Mouse (Mus musculus): ENCODE measurements around the gene Col19a1.

The Col19a1 gene

DNA sequence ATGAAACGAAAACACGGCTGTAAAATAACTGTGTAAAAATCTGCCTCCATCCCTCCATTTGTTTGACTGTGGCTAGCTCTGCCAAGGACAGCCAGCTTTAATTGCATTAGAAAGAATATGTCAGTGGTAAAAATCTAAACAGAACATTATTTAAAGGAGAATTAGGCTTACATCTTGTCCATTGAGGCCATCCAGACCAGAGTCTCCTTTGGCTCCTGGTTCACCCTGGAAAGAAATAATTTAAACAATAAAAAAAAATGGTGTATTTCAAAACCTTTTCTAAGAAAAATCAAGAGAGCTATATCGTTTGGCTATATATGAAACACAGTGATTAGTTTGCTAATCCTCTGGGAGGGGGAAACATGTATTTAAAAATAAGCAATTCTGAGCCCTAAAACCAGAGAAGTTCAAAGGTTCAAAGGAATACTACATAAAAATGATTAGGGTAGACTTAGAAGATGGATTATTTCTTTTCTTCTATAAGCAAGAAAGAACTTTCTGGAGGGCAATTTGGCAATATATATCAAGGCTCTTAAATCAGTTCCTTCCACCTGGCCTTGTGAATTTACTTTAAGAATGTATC, 125.9 kb downstream of the Col19a1 start:
- DNase-seq (ENCODE audit: low spot score in 2 of 2) = no peak

DNA sequence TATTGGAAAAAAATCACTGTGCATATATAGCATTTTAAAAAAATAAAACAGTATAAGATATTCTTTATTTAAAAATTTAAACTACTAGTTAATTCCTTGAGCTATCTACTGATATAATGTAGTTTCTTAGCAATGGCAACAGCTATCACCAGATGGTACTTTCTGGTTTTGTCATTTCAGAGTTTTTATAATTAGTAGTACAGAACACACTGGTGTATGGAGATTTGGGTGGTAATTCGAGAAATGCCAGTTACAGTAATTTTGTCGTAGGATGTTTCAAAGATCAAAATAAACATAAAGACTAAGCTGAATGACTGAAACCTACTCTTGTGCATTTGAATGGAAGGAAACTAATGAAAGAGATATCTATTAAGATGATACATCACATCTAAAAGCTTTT, 129.3 kb downstream of the Col19a1 start:
- no peak for DNase-seq (ENCODE audit: low spot score in 2 of 2)

DNA sequence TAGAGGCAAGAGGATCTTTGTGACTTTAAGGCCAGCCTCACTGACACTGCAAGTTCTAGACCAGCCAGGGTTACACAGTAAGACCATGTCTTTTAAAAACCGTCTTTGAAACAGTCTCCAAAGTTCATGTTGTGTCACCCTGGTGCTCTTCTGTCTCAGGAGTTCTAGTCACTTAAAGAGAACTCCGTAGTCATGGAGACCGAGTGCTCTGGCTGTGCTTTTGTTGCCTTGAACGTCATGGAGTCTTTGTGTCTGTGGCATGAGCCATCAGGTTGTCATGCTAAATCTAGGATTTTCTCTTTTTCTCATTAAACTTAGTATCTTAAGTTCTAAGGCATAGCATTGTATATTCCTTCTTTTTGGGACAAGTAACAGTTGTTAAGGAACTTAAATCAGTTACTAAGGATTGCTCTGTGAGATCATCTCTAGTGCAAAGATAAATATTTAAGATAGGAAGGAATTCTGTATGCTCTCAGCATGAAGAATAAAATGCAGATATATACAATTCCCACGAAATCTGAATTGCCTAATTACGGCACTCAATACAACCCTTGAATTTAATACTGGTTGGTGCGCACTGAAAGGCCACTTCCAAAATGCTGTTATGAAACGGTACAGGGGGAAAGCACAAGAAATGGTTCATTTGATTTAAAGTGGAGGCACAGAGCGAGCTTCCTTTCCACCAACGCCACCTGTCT, 134.6 kb downstream of the Col19a1 start:
- DNase-seq (ENCODE audit: low spot score in 2 of 2) = no peak

DNA sequence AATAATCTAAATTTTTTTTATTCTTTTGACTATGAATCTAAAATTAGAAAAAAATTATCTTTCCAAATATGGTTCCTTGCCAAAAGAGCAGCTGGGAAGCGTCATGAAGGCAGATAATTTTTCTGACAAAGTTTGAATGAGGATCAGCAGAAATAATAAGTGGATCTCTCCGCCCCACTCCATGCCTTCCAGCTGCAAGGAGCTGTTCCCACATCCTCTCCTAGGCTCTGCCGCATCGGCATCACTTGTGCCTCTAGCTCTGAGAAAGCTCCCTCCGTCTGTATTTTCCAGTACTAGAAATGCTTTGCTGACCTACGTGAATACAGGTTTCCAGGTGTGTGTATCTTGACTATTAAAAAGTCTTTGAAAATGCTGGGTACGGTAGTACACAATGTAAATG, 135.1 kb downstream of the Col19a1 start:
- no peak for DNase-seq (ENCODE audit: low spot score in 2 of 2)

DNA sequence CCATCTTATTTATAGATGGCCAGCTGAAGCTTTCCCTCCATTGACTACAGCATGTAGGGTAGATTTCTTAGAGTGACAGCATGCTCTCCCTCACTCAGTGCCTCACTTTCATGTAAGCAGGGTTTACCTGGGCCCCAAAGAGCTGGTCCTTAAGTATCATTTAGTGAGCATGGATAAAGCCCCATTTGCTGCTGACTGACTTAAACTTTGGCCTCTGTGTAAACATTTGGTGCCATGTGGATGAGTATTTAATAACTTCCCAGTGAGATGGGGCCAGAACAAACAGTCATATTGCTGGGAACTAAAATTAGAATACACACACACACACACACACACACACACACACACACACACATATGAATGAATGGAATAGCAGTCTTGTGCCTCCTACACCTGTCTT, 149.8 kb downstream of the Col19a1 start:
- DNase-seq (ENCODE audit: low spot score in 2 of 2) = no peak

DNA sequence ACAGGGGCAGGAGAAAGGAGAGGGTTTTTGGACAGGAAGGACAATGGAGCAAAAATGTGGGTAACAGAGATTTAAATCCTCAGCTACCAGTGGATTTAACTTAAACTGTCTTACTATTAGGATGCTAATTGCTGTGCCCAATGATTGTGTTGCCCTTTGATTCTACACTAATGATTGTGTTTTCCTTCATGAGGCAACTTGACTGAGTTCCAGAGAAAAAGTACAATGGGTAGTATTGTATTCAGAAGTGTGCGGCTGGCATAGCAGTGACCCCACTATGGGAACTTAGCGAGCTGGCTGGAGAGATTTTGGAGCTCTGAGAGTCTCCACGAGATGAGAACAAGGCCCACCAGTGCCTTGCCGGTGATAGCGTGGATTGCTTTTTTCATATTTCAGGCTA, 159.0 kb downstream of the Col19a1 start:
- no peak for DNase-seq (ENCODE audit: low spot score in 2 of 2)

DNA sequence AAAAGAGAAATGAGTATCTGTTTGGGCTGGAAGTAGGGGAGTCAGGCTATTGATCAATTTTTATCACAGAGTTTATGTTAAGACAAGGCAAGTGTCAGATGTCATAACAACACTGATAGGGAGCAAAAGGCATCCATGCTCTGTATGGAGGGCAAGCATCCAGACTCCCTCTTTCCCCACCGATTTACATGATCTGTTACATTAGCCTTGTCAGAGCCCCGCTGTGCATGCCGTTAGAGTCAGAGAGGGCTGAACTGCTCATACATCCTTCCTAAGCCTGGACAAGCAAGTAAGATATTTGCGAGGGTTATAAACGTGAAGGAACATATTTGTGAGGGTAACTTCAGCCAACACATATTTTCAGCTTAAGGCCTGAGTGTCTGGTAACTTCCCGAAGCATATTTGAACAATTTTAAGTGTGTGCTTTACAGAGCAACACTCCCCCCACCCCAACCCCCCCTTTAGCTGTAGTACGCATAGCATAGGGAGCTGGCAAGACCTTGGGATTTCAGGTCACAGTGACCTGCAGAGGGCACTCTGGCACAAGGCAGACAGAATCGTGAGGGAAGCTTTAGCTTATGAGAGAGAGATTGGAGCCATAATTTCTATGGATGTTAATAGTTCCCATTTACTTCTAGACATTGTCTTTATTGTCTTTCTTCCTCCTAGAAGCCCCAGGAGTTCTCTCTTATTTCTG, 209.0 kb downstream of the Col19a1 start:
- peak in 1 of 2 experiments; percentile 50 for DNase-seq (ENCODE audit: low spot score in 2 of 2)

DNA sequence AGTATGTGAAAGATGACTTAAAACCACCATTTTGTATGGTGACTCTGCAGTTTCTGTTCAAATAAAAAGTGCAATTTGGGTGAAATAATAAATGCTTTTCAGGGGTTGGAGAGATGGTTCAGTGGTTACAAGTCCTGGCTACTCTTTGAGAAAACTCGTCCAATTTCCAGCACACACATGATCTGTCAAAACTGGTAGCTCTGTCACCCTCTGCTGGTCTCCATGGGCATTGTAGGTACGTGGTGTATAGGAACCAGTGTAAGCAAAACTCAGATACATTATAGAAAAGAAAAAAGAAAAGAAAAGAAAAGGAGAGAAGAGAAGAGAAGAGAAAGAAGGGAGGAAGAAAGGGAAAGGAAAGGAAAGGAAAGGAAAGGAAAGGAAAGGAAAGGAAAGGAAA, 212.4 kb downstream of the Col19a1 start:
- DNase-seq (ENCODE audit: low spot score in 2 of 2) = peak in 1 of 2 experiments; percentile 37

DNA sequence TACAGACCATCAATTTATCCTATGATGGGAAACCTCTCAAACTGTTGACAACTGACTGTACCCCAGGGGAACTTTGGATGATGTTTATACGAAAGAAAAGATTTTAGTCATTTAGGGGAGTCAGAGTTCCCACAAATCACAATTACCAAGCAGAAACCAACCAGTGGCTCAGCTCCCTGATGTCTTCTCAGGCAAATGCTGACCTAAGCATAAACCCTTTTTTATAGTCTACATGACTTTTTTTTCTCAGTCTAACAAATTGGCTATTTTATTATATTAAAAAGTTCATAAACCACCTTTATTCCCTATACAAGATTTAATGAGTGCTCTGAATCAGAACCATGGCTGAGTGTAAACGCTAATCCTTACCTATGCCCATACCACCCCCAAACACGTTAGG, 213.6 kb downstream of the Col19a1 start:
- DNase-seq (ENCODE audit: low spot score in 2 of 2) = no peak

DNA sequence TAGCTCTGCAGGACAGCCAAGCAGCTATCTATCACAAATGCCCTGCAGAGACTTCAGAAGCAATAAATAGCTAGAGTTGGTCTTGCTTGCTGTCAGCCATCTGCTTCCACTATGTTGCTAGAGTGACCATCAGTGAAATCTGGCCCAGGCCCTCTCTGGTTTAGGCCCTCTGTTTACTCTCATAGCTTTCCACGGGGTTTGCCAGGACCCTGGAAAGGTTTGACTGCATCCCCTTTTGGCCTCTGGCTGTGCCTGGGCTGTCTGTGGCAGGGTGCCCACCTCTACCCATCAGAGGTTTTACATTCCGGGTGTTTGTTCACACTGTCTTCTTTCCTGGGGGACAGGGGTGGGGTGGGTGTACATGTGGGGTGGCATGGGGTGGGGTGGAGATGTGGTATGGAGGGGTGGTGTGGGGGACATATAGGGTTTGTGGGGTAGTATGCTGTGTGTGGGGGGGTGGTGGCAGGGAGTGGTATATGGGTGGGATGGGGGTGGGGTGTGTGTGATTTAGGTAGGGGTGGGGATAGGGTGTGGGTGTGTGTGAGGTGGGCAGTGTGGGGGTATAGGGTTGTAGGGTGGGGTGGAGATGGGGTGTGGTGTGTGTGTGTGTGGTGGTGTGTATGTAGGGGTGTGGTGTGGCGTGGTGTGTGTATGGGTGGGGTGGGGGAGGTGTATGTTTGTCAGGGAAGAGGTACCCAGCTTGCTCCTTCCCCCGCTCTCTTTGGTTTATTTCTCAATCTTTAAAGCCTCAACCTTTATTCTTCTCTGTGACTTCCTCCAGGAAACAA, 214.6 kb downstream of the Col19a1 start:
- no peak for DNase-seq (ENCODE audit: low spot score in 2 of 2)

DNA sequence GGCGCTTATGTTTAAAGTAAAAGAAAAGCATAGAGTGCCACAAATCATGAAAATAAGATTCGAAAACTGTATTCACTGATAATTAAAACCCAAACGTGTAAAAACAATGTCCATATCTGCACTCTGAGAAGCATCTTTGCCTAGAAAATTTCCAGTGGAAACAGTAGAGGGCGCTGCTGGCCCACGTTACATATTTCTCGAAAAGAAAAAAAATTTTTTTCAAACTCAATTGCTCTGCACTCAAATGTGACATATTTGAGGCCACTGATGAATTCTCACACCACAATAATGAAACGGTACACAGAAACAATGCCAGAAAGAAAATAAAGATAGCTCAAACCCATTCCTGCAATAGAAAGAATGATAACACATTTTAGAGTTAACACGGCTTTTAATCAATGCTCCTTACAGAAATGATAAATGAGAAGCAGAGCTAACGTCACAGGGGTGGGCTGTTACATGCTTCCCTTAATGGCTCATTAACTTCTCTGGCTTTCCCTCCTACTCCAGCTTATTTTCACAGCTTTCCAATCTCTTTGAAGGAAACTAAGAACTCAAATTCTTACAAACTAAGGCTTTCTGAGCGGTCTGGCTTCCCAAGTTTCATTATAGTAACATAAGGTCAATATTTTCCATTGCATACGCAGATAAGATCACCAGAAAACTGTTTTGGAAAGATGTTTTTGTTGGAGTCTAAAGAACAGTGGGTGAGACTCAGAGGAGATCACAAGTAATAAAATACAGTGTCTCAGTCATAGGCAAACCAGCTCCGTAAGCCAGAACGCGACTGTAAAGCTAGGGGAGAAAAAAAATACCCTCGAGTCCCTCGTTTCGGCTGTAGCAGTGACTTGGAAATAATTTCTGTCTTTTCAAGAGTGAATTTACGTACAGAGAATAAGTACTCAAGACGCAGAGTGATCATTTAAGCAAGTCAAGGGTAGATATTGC, 219.4 kb downstream of the Col19a1 start:
- peak in 1 of 2 experiments; percentile 62 for DNase-seq (ENCODE audit: low spot score in 2 of 2)

DNA sequence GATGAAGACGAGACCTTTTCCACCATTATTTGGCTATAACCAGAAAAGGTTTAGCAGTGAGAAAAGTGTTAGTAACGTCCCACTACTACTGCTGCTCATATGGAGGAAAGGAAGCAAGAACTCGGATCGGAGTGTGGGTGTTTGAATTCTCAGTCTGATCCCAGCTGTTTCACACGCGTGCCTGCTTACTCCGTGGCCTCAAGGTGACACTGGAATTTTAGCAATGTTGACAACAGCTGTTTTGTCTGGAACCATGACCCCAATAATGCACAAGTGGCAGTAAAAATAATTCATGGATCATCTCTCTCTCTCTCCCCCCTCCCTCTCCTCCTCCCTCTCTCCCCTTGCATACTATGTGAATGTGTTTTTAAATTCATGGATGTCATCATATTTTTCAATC, 222.5 kb downstream of the Col19a1 start:
- DNase-seq (ENCODE audit: low spot score in 2 of 2) = no peak

DNA sequence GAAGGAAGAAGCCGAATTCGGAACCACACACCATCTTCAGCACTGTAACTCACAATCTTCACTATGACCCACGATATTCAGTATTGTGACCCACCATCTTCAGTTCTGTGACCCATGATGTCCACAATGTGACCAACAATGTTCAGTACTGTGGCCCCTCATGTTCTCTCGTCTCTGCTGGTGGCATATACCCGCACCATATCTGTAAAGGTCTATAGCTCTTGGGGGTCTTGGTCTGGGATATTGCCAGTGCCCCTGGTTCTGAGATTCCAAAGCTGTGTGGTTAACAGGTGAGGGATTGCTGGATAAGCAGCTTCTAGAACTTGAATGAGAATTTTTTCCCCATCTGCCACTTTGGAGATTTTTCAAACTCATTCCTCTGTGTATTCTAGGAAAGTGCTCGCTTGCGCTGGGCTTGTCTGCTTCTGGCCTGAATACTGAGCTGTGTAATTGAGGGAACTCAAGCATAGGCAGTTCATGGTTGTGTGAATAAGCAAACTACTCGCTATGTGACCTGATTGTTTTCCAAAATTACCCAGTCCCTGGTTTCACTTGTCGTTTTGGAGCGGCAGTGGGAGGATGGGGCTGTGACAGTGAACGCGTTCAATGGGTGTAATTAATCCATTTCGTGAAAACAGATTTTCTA, 225.2 kb downstream of the Col19a1 start:
- peak in 1 of 2 experiments; percentile 13 for DNase-seq (ENCODE audit: low spot score in 2 of 2)

DNA sequence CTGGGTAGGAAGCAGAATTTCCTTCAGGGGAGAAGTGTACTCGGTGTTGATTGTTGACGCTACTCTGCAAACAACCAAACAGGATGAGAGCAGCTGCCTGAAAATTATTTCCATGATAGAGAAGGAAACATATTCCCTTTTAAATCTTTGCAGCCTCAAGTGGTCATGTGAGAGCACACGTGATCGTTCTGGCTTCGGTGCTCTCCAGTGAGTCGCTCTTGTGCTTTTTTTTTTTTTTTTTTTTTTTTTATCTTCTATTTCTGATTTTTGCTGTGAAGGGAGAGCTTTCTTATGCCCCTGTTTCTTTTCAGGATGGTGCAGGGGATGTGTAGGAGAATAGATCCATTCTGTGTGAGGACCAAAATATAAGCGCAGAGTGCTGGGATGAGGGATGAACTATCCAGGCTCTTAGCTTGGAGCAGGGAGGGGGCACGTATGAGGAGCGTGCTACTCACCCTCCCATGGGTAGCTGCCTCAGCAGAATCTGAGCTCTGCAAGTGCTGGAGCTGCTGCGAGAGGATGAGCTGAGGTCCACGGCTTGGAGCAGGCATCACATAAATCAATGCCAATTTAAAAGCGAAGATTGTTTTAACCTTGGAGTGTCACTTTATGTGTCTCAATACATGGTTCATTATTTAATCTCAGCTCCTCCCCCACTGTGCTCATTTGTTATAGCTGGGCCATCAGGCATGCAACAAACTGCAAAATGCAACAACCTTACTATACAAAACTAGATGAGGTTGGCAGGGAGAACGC, 237.6 kb downstream of the Col19a1 start:
- DNase-seq (ENCODE audit: low spot score in 2 of 2) = no peak

DNA sequence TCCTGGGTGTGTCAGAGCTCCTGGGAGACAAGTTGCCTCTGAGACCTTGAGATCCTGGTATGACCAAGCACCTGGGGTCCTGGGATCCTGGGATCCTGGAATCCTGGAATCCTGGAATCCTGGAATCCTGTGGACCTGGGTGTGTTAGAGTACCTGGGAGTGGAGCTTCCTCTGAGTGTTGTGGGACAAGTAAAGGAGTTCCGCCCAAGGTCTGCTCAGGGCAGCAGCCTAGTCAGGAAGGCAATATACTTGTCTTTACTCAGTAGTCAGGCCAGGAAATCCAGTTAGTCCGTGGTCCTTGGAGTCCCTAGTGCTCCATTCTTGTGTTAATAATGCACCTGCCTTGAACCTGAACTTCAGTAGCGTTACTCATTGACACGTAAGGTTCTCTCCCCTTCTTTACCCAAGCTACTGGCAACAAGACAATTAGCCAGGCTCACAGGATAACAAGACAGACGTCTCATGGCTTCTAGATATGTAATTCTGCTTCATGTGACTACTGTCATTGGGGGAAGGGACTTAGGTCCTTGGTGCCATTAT, 239.6 kb downstream of the Col19a1 start:
- no peak for DNase-seq (ENCODE audit: low spot score in 2 of 2)

DNA sequence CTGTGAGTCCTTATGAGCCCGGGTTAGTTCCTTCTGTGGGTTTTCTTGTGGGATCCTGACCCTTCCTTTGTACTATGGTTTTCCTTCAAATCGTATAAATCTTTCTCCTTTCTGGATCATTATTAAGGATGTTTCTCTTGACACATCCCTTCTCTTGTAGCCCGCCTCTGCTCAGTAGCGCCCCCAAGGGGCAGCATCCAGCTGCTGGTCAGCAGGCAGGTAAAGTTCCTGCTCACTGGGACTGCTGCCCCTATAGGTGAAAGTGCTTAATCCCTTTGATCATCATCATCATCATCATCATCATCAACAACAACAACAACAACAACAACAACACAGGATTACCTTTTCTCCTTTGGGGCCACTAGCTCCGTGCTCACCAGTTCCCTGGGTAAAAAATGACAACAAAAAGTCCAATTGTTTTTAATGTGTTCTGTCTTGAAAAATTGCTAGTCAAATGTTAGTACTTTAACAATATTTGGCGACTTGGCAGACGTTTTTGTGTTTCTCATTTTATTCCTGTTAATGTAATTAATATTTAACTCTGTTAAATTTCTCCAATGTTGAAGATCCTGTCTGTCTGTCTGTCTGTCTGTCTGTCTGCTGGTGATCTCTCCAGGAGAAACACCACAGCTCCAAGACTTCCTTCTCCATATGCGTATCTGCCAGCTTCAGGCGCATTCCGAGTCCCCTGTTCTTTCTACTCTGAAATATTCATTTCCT, 249.6 kb downstream of the Col19a1 start:
- DNase-seq (ENCODE audit: low spot score in 2 of 2) = no peak

DNA sequence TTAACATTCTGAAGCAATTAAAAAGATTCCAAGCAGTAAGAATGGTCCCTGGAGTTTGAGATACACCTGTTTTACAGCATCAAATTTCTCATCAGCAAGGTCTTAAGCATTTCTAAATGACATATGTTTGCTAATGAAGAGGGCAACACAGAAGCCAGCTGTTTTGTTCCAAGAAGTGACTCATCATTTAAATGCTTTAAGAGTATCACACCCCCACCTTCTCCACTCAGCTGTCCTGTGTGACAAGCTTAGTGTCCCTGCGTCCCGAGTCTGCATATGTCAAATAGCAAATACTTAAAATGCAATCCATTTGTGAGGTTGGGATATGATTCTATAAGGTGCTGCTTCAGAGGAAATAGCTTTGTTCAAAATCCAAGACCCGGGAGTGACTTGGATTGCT, 251.2 kb downstream of the Col19a1 start:
- DNase-seq (ENCODE audit: low spot score in 2 of 2) = no peak

DNA sequence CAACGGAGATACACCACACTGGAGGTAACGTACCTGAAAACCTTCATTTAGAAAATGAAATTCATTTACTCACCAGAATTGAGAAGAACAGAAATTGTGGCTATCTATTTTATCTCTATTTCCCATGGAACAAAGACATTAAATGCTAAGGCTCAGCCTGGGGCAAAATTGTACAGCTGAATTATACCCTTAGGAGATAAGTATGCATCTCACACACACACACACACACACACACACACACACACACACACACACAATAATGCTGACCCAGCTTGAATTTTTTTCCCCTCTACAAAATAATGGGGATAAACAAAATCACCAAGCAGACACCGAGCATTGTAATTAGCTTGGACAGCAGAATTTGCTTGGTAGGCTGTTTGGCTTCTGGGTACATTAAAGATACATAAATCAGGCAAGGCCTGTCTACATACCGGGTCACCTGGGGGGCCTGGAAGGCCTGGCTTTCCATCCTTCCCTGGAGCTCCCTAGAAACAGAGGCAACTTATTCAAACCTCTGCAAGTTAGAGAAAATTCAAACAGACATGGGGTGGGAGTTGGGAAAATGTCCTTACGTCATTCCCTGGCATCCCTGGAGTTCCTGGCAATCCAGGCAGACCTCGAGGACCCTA, 270.2 kb downstream of the Col19a1 start:
- no peak for DNase-seq (ENCODE audit: low spot score in 2 of 2)

DNA sequence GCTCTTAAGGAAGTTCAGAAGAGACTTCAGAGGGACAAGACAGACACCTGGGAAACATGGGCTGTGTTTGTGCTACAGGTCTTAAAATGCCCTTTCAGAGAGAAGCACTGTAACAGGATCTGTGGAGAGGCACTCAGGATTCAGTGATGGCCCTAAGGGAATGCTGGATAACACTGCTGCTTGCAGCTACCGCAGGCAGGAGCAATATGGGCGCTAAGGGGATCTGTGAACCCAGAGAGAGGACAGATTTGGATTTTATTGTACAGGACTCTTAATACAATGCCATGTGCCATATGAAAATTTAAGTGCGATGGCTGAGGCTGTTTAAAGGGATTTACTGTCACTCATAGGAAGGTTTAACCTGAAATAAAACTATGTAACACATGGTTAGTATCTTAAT, 270.8 kb downstream of the Col19a1 start:
- no peak for DNase-seq (ENCODE audit: low spot score in 2 of 2)
